Comparison of ENCODE assay signal across 8 mouse cellular contexts in genomic region chr1:176999011-176999410, GRCm38 (mm10).
DNase-seq lines count a peak whose midpoint lies in the region; ATAC-seq lines count a peak whose summit lies in the region.

No protein-coding gene starts in this region.

- peak overlapping the region; percentile 24; the same call in 1 of the 2 replicates for H3K9ac ChIP-seq in midbrain, embryonic 11.5 days (ENCODE audit: low read length)

- DNase-seq in cerebellum, adult 18-20 months = peak; percentile 33 to 42
- no peak for DNase-seq in cerebellum, adult 9-11 months
- peak; percentile 66 for DNase-seq in R1 (ENCODE audit: low read depth, low spot score)
- DNase-seq in hindbrain, embryonic 10.5 days (ENCODE audit: low spot score) = peak; percentile 72
- DNase-seq in midbrain, embryonic 11.5 days (ENCODE audit: low spot score, missing footprints) = peak; percentile 93
- DNase-seq in T-cell, adult 2 months (ENCODE audit: low spot score) = no peak
- no peak for DNase-seq in adrenal gland, adult 8-10 months

- peak overlapping the region; percentile 96 for H3K27ac ChIP-seq in hindbrain, embryonic 10.5 days
- H3K27ac ChIP-seq in midbrain, embryonic 11.5 days (ENCODE audit: low read depth, low read length) = peak overlapping the region; percentile 95

- H3K36me3 ChIP-seq in hindbrain, embryonic 10.5 days = no peaks in the 10 kb centered on the region
- no peaks in the 10 kb centered on the region for H3K36me3 ChIP-seq in midbrain, embryonic 11.5 days (ENCODE audit: control insufficient read depth, insufficient read depth, low read length)

- peak; percentile 42 for ATAC-seq in midbrain, embryonic 11.5 days (ENCODE audit: low FRiP score)
- ATAC-seq in megakaryocyte-erythroid progenitor cell, adult 5-6 weeks (replicated peaks; ENCODE audit: low FRiP score, low TSS enrichment, poor library complexity, severe bottlenecking) = no peak

- H3K4me2 ChIP-seq in midbrain, embryonic 11.5 days = peak overlapping the region; percentile 9

- no peaks in the 10 kb centered on the region for H3K27me3 ChIP-seq in hindbrain, embryonic 10.5 days (ENCODE audit: insufficient read depth, poor library complexity, severe bottlenecking)
- H3K27me3 ChIP-seq in midbrain, embryonic 11.5 days (ENCODE audit: control insufficient read depth, insufficient read depth, low read length) = no peaks in the 10 kb centered on the region

- no peaks in the 10 kb centered on the region for H3K9me3 ChIP-seq in hindbrain, embryonic 10.5 days
- H3K9me3 ChIP-seq in midbrain, embryonic 11.5 days (ENCODE audit: control insufficient read depth, low read length) = no peaks in the 10 kb centered on the region

- H3K4me3 ChIP-seq in hindbrain, embryonic 10.5 days = peak overlapping the region; percentile 11; the same call in 1 of the 2 replicates
- H3K4me3 ChIP-seq in midbrain, embryonic 11.5 days (ENCODE audit: low read depth, low read length) = no peak overlapping the region

- 28% methylated on average over 6 of the region's 6 CpGs for WGBS in hindbrain, embryonic 10.5 days
- 17% methylated on average over 6 of the region's 6 CpGs for WGBS in midbrain, embryonic 11.5 days

- peaks cover 85% of the 10 kb centered on the region for H3K4me1 ChIP-seq in hindbrain, embryonic 10.5 days (replicated peaks)
- H3K4me1 ChIP-seq in midbrain, embryonic 11.5 days (ENCODE audit: control insufficient read depth, insufficient read depth, low read length) = peaks cover 59% of the 10 kb centered on the region

Comparison
In these comparisons a context has a peak if more than half of its experiments do, and no peak if none do; other contexts are left out.
1. DNase-seq: peak in cerebellum, adult 18-20 months (2 of 2), R1 (single experiment), hindbrain, embryonic 10.5 days (single experiment) and midbrain, embryonic 11.5 days (single experiment); none in cerebellum, adult 9-11 months (single experiment), T-cell, adult 2 months (single experiment) and adrenal gland, adult 8-10 months (single experiment).